Mouse (Mus musculus): ENCODE results near the gene Myo1a.

DNA sequence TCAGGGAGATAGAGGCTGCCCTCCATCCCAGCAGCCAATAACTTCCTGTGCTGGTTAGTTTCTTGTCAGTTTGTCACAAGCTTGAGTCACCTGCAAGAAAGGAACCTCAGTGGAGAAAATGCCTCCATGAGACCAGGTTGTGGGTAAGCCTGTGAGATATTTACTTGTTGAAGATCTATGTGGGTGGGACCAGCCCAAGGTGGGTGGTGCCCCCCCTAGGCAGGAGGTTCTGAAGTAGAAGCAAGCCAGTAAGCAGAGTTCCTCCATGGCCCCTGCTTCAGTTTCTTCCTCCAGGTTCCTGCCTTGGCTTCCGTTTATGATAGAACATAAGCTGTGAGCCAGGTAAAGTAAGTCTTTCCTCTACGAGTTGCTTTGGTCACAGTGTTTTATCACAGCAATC, 31.3 kb downstream of the Myo1a start:
- TF ChIP-seq CTCF (IDR thresholded peaks at IDR 0.05) (no peak), EP300 (IDR thresholded peaks at IDR 0.05) (no peak)
